Mouse (Mus musculus) T-helper 2 cell (primary cell): ENCODE data around the gene Fahd1.

ENCODE experiments used
- in situ Hi-C: fragments of 300-600 bp; cut with MboI, MseI; formaldehyde crosslinking; loops from one replicate; pipeline ENCODE4 v1.15.1; 2025; ENCODE audit warnings: high pct_unique_total_duplicates

Fahd1 gene

DNA sequence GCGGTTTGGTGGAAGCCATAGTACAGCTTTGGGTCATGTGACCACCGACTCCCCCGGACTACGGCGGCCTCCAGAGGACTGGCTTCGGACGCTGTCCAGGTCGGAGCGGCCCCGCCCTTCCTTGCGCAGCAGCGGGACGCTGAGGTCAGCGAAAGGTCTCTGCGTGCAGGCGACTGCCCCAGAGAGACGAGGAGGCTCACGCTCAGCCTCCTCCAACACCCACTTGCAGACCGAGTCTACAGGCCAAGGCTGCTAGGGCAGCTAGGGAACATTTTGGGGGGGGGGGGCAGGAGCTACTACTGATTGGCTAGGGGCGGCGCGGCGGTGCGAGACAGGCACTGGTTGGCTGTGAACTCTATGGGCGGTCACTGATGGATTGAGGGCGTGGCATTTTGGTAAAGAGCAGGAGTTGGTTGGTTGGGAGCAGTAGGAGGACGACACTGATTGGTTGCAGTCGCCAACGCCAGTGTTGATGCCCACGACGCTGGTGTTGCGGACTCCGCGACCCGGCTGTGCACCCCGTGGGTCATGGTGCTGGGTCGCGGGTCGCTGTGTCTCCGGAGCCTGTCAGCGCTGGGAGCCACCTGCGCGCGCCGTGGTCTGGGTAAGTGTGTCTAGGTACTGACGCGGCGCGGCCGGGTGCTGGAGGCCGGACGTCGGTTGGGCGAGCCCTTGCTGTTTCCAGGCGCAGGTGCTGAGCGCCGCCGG is at the start of gene Fahd1:
Gene Fahd1, minus strand, starts transcription at position 300 of the 708 bp plus-strand sequence.
- in situ Hi-C loops = no loop called here

GRCm38 (mm10) chr17:24899153-24899552 is 49.0 kb upstream of the Fahd1 start:
- in situ Hi-C loops = no loop called here

DNA sequence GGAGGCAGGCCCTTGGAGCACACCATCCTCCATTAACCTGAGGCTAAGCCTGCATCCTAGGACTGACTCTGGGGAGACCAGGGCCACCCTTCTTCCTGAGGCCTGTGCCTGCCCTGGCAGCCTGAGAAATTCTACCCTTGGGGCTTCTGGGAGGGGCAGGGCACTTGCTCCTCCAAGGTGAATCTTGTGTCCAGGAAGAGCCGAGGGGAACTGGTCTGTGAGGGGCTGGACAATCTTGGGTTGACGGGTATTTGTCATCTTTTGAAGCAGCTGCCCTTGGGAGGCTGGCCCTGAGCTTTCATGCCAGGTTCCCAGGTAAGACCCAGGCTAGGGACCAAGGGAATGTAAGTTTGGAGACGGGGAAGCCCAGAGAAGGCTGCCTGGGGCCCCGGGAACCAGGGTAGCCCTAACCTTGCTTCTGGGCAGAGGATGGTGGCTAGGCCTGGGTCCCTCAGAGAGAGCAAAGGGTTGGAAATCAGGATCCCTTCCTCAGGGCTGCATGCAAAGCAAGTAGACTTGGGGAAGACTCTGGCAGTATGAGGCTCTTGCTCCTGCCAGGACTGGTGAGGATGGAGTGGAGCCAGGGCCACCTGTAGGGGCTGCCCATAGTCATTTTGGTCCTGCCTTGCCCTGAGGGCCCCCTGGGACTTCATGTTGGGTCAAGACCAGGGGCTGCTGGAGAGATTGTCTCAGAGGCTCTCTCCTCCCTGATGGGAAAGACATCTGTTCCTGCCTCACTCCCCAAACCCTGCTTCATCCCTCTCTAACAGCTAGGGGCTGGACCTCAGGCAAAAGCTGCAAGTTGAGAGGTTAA is 48.1 kb upstream of the Fahd1 start:
- in situ Hi-C loops = no loop called here

GRCm38 (mm10) chr17:24897600-24897999 is 47.4 kb upstream of the Fahd1 start:
- in situ Hi-C loops = no loop called here

DNA sequence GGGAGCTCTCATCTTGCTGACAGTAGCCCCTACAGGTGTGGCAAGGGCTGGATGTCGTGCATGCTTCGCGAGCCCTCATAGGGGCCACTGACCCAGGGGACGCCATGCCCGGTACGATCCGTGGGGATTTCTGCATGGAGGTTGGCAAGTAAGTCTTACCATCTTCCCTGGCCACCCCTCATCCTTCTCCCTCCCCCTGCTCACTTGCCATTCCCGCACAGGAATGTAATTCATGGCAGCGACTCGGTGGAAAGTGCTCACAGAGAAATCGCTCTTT is 46.8 kb upstream of the Fahd1 start:
- in situ Hi-C loops = no loop called here

DNA sequence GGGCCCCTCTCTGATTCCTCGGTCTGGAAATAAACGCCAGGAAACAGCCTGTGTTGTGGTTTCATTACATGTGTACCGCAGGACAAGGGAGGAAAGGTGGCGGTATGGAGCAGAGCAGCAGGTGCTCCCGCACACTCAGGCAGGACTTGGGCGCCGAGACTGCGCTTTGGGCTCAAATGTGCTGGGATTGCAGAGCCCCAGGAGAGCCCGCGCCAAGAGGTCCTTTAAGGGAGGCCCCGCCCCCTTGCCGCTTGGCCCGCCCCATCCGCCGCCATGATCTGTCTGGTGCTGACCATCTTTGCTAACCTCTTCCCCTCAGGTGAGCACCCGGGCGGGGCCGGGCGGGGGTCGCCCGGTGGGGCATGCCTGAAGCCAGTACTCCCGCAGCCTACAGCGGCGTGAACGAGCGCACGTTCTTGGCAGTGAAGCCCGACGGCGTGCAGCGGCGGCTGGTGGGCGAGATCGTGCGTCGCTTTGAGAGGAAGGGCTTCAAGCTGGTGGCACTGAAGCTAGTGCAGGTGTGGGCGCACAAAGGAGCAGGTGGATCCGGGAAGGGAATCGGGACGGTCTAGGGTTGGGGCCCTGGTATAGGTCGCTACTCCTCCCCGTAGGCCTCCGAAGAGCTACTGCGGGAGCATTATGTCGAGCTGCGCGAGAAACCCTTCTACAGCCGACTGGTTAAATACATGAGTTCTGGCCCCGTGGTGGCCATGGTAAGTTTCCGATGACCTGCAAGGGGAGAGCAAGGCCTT is 46.3 kb upstream of the Fahd1 start, which contains the start of gene Nme3:
Gene Nme3, plus strand, starts transcription at position 260 of the 752 bp plus-strand sequence.
- in situ Hi-C loops = no loop called here

GRCm38 (mm10) chr17:24895571-24896240 is 45.5 kb upstream of the Fahd1 start:
- in situ Hi-C loops = no loop called here

DNA sequence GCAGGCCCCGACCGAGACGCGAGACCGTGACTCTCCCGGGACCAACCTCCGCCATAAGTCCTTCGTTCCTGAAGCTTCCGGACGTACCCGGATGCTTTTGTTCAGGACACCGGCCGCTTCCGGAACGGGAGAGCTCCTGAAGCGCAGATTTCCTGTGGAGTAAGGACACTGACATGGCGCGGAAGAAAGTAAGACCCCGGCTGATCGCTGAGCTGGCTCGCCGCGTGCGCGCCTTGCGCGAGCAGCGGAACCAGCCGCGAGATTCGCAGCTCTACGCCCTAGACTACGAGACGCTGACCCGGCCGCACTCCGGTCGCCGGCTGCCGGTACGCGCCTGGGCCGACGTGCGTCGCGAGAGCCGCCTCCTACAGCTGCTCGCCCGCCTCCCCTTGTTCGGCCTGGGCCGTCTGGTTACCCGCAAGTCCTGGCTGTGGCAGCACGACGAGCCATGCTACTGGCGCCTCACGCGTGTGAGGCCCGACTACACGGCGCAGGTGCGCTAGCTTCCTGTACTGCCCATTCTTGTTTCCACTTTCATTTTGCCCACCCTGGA is 44.9 kb upstream of the Fahd1 start, which contains the start of the genes Eme2 and Mrps34:
Gene Eme2, minus strand, starts transcription at position 93 of the 553 bp plus-strand sequence.
Gene Mrps34, plus strand, starts transcription at position 122 of the 553 bp plus-strand sequence.
- in situ Hi-C loops = no loop called here

GRCm38 (mm10) chr17:24894061-24894994 is 44.2 kb upstream of the Fahd1 start:
- in situ Hi-C loops = no loop called here

- in situ Hi-C loops = no loop called here
Measured at GRCm38 (mm10) chr17:24893276-24893675, 43.1 kb upstream of the Fahd1 start.

DNA sequence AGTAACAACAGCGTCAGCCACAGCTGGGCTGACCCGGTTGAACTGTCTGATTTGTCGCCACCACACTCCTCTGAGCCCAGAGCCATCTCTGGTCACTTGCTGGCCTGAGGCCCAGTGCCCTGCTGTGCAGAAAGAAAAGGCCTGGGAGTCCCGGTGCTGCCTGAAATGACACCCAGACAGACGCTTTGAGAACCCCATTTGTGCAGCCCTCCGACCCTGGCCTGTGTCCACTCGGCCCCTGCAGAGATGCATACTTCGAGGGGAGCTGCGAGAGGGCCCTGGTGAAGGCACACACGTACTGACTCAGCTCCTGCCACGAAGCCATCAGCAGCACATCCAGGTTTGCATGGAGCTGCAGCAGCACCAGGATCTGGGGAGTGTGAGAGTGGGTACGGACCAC is 42.6 kb upstream of the Fahd1 start:
- in situ Hi-C loops = no loop called here

DNA sequence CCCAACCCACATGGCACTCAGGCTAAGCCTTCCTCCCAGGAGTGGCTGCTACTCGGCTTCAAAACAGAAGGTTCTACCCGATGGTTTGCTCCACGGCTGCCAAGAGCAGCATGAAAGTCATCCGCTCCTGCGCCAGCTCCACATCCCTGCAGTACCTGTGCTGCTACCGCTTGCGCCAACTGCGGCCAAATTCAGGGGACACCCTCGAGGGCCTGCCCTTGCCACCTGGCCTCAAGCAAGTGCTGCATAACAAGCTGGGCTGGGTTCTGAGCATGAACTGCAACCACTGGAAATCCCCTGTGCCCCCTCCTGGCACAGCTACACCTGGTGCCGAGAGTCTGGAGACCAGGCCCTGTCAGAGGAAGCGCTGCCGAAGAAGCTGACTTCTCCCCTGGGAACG is 41.2 kb upstream of the Fahd1 start:
- in situ Hi-C loops = no loop called here

DNA sequence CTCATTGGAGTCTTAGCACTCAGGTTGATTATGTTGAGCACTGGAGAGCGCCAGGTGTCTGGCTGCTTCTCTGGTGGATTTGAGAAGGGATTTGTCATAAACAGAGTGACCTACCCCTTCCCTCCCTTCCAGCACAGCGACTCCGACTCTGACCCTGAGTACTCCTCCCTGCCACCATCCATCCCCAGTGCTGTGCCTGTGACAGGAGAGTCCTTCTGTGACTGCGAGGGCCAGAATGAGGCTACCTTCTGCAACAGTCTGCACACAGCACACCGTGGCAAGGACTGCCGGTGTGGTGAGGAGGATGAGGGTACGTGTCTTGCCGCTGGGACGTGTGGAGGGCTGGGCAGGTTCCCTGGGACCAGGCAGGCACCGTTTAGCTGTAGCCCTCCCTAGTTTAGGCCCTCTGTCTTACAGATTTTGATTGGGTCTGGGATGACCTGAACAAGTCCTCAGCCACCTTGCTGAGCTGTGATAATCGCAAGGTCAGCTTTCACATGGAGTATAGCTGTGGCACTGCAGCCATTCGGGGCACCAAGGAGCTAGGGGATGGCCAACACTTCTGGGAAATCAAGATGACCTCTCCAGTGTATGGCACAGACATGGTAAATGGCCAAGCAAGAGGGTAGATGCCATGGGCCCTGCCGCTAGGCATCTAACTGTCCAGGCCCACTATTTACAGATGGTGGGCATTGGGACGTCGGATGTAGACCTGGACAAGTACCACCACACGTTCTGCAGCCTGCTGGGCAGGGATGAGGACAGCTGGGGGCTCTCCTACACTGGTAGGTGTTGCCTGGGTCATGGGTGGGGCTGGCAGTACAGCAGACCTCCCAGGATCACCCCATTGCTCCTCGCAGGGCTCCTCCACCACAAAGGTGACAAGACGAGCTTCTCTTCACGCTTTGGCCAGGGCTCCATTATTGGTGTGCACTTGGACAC is 40.3 kb upstream of the Fahd1 start:
- in situ Hi-C loops = no loop called here

DNA sequence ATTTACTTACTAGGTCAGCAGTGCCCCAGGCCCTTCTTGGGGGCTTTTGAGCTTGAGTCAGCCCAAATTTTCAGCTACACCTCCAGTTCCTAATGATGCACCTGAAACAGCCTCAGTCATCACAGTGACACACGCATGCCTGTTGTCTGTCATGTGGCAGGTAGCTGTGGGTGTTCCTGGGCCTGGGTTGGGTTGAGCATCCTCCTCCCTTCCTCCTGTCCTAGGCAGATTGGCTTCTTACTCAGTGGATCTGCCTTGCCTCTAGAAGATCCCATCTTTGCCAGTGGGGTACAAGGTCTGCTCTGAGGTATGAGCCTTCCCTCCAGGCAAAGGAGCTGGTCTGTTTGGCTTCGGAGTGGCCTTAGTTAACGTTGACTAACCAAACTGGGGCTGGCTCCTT is 38.7 kb upstream of the Fahd1 start:
- in situ Hi-C loops = no loop called here

DNA sequence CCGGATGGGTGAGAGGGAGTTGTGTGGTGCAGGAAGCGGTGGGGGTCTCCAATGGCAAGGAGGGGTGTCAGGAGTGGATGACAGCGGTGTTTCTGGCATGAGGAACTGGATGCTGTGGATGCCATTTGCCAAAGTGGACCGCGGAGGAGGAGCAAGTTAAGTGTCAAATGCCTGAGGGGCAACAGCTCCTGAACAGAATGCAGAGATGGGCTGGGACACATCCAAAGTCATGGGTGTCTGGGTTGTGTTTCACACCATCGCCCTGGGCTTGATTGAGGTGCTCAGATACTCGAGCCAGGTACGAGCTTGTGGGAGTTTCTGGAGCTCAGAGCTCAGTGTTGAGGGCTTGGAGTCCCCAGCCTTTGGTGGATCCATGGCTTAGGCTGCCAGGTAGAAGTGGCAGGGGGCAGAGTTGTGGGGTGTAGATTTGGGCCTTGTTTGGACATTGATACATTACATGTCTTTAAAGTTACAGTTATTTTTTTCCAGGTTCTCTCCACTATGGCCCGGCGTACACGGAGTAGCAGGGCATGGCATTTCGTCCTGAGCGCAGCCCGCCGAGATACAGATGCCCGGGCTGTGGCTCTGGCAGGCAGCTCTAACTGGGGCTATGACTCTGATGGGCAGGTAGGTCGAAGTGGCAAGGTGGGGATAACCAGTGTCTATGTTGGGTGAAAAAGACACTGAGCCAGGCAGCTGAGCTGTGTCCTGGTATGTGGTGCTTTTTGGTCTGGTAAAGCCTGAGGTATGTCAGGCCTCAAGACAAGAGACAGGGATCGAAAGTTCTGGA is 37.3 kb upstream of the Fahd1 start:
- in situ Hi-C loops = no loop called here

DNA sequence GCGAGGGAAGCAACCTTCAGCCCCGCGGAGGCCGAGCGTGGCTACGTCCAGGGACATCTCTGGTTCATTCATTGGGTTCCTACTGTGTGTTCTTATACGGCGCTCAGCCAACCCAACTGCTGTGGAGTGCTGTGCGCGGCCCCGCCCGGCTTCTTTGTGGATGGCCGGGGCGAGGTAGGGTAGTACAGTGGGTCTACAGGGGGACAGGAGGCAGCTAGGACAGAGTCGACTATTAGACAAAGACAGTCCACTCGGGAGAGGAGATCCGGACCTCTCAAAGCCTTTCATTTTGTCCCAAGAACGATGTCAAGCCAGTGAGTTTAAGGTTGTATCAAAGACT is 36.7 kb upstream of the Fahd1 start:
- in situ Hi-C loops = no loop called here

DNA sequence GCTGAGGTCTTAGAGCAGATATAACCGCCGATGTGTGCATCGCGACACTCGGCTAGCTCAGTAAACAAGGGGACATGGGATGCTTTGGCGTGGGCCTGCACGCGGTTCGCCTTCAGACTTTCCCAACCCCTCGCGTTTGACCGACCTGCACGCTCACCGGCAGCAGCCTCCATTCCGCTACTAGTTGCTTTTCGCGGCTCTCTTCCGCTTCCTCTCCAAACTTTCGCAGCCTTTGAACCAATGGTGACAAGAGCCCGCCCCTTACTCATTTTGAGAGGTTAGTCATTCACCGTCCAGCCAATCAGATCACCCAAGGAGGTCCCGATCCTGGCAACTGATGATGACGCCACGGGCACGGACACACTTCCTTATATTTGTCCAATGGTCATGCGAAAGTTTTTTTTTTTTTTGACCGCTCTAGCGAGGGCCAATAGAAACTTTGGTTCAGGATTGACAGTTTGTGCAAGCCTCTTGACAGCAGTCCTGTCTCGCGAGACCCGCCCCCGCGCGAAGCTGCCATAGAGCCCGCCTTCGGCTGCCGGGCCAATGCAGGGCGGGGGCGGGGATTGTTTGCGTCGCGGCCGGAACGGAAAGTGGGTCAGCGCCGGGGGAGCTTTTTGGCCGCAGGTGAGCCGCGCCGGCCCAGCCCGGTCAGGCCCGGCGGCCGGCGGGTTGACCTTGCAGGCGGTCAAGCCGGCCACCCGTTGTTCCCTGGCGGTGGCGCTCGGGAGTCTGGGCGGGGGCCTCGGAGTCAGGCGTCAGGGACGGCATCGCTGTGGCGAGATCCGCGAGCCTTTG is 36.2 kb upstream of the Fahd1 start, which contains the start of the genes Nubp2 and Spsb3:
Gene Nubp2, minus strand, starts transcription at position 216 of the 798 bp plus-strand sequence.
Gene Spsb3, plus strand, starts transcription at position 510 of the 798 bp plus-strand sequence.
- in situ Hi-C loops = no loop called here
